Mouse (Mus musculus) megakaryocyte, embryonic 14.5 days (primary cell): ENCODE results near the gene Lbh. TPM values are rescaled to one million over a fixed set of nuclear protein-coding genes. Genes with fewer than 3 reads are reported as not detected.

ENCODE experiments used
- H3K27me3 ChIP-seq: replicated peaks from 2 replicates; pipeline ENCODE3; 2012; ENCODE audit warnings: inconsistent platforms
- H3K36me3 ChIP-seq: replicated peaks from 2 replicates; pipeline ENCODE3; 2012; ENCODE audit warnings: low read length, inconsistent platforms, mixed read lengths
- H3K4me1 ChIP-seq: 2 replicates; pipeline ENCODE4 v1.6.1; 2012; ENCODE audit warnings: inconsistent platforms
- H3K4me3 ChIP-seq: replicated peaks from 2 replicates; pipeline ENCODE3; 2012; ENCODE audit warnings: moderate library complexity, mild to moderate bottlenecking, inconsistent platforms
- H3K9me3 ChIP-seq: 2 replicates; pipeline ENCODE4 v1.6.1; 2012; ENCODE audit warnings: inconsistent platforms
- FLI1 ChIP-seq: IDR thresholded peaks from 2 replicates; pipeline ENCODE4 v1.6.1; 2012; ENCODE audit warnings: low read length, inconsistent platforms, mixed read lengths
- GATA1 ChIP-seq: IDR thresholded peaks from 3 replicates; pipeline ENCODE4 v1.6.1; 2012; ENCODE audit warnings: mixed read lengths, low read length, inconsistent platforms, borderline replicate concordance
- polyA plus RNA-seq: library from polyadenylated mRNA; stranded (reverse); fragments of >175 nt; gene quantifications from 2 replicates; pipeline ENCODE4 v1.2.3, GENCODE M21; 2012; ENCODE audit warnings: low replicate concordance; ENCODE audit not compliant: insufficient read depth

Lbh gene
- polyA plus RNA-seq, 1 experiment, result 15.9 TPM

DNA sequence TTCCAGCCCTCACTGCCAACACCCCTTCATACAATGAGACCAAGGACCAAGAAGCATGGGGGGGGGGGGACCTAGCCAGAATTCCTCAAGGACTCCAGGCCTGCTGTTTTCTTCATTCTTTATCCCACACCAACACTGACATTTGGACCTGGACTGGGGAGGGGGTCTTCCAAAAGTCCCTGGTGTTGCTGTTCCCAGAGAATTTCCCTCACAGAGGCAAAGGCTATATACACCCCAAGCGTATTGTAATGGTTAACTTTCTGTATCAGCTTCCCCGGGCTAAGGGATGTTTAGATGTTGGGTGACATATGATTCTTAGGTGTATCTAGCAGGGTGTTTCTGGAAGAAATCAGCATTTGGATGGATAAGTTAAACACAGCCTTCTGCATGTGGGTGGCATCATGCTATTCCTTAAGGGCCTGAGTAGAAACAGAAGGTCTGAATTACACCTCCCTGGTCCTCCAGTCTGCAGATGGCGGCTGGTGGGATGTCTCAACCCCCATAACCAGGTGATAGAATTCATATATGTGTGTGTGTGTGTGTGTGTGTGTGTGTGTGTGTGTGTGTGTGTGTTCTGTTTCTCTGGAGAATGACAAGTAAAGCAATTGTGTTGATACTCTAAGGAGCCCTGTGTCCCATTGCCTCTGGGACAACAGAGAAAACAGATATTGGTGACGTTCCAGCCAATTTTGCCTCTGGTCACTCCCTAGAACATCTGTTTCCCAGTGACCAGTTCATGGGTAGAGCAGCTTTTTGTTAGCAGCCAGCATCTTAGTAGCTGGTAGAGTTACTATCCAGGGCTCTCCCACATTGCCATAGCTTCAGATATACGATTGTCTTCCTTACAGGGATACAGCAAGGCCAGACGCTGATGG is 35.9 kb downstream of the Lbh start:
- H3K4me3 ChIP-seq, result no peak overlapping the region
- peaks cover 43% of the 10 kb centered on the region for H3K4me1 ChIP-seq
- no peaks in the 10 kb centered on the region for H3K9me3 ChIP-seq
- no peaks in the 10 kb centered on the region for H3K36me3 ChIP-seq
- peaks cover 2% of the 10 kb centered on the region for H3K27me3 ChIP-seq
- TF ChIP-seq GATA1 (no peak), FLI1 (no peak)

DNA sequence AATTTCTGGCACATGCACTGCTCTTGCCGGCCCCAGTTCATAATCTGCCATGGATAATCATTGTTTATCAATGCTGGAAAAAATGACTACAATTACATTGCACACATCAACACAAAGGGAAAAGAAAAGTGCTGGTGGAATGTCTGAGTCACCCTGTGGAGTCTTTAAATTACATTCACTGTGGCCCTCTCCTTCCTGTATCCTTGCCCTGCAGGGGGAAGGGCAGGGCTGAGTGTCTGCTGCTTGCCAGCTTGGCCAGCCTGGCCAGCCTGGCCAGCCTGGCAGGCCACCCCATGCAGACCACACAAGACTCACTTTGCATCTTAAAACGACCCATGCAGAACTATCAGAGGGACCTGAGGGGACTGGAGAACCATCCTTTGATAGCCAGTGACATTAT is 37.4 kb downstream of the Lbh start:
- TF ChIP-seq GATA1 (no peak), FLI1 (no peak)
- Histone ChIP-seq H3K36me3 (no peaks in the 10 kb centered on the region), H3K9me3 (no peaks in the 10 kb centered on the region), H3K4me3 (no peak overlapping the region), H3K27me3 (peaks cover 2% of the 10 kb centered on the region), H3K4me1 (peaks cover 51% of the 10 kb centered on the region)

DNA sequence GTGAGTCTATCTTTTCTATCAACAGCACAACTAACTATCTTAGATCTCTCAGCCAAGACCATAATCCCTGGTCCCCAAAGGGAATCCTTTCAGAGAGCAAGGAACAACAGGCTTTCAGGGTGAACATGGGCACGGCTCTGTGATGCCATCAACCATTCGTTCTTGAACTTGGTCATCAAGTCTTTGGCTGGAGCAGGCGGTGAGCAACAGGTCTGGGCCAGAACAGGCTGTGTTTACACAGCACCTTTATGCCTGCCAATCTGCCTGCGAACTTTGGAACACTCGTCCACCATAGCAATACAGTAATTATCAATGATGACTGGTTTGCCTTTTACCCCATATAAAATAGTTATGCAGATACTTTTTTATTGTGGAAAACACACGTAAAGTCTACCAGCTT is 38.9 kb downstream of the Lbh start:
- peaks cover 2% of the 10 kb centered on the region for H3K27me3 ChIP-seq
- no peaks in the 10 kb centered on the region for H3K9me3 ChIP-seq
- no peaks in the 10 kb centered on the region for H3K36me3 ChIP-seq
- TF ChIP-seq GATA1 (no peak), FLI1 (no peak)
- H3K4me1 ChIP-seq, result peaks cover 51% of the 10 kb centered on the region
- no peak overlapping the region for H3K4me3 ChIP-seq

DNA sequence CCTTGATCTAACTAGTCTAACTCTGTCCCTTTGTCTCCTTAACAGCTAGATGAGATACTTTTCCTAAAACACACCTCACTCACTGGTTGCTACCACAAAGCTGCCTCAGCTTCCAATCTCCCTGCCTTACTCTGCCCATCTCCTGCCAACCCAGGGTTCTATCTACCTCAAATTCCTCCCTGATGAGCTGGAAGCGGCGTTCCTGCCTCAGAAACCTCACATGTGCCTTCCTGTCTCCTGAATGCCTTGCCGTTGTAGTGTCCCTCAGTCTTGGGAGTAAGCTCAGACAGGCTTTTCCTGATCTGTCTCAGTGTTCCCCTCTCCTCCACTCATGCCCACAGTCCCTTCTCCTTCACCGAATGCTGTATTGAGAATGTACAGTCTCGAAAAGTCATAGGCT is 40.8 kb downstream of the Lbh start:
- Histone ChIP-seq H3K27me3 (peaks cover 2% of the 10 kb centered on the region), H3K4me1 (peaks cover 64% of the 10 kb centered on the region), H3K36me3 (no peaks in the 10 kb centered on the region), H3K4me3 (no peak overlapping the region), H3K9me3 (no peaks in the 10 kb centered on the region)
- TF ChIP-seq GATA1, result no peak
- no peak for TF ChIP-seq FLI1

DNA sequence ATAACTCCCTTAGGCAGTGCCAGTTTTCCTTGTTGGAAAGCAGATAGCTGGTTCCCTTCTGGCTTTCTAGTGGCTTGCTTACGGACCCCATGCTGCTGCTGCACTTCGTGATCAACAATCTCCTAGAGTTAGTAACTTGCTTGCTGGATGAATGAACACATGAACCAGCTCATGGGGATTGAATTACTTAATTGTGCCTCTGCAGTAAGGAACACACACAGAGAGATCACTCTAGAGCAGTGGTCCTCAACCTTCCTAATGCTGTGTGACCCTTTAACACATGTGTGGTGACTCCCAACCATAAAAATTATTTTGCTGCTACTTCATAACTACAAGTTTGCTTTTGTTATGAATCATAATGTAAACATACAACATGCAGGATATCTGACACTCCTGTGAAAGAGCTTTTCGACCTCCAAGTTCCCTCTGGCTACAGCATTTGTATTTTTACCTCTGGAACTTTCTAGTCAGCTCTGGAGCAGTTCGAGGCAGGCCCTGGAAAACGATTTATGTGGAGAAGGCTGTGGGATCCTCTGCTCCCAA is 41.5 kb downstream of the Lbh start:
- Histone ChIP-seq H3K4me3 (no peak overlapping the region), H3K4me1 (peaks cover 64% of the 10 kb centered on the region), H3K27me3 (peaks cover 2% of the 10 kb centered on the region), H3K9me3 (no peaks in the 10 kb centered on the region), H3K36me3 (no peaks in the 10 kb centered on the region)
- TF ChIP-seq FLI1, result no peak
- no peak for TF ChIP-seq GATA1

DNA sequence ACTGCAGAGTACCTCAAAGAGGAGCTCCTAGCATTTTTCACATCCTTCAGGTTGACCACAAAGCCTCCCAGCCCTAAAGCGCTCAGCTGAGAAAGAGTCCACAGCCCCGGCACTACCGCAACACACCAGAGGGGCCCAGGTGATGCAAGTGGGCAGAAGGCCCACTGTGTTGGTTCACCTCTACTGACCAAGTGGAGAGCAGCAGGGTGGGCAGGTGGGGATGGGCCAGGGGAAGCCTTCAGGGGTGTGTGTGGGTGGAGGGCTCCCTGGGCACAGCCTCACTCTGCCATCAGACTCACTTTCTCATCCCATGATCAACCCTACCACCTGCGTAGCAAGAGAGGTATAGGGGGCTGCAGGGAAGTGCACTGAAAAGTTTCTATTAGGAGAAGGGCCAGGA is 42.1 kb downstream of the Lbh start:
- peaks cover 2% of the 10 kb centered on the region for H3K27me3 ChIP-seq
- TF ChIP-seq FLI1 (no peak), GATA1 (no peak)

DNA sequence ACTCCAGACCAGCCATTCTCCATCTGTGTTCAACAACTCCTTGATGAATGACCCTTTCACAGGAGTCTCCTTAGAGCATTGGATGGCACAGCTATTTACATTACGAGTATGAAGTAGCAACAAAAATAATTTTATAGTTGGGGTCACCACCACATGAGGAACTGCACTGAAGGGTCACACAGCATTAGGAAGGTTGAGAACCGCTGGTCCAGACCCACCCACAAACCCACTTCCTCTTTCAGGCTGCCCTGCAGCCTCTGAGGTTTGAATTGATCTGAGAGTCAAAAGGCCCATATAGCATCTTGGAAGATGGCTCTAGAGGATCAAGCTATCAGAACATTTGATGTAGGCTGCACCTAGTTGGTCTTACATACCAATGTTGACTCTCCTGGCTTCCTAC is 42.8 kb downstream of the Lbh start:
- Histone ChIP-seq H3K4me1 (peaks cover 52% of the 10 kb centered on the region), H3K9me3 (no peaks in the 10 kb centered on the region), H3K27me3 (peaks cover 2% of the 10 kb centered on the region), H3K4me3 (no peak overlapping the region), H3K36me3 (no peaks in the 10 kb centered on the region)
- TF ChIP-seq FLI1, result no peak
- no peak for TF ChIP-seq GATA1

More for the DNA sequence above, 42.1 kb downstream of the Lbh start:
- H3K4me3 ChIP-seq, result no peak overlapping the region
- no peaks in the 10 kb centered on the region for H3K9me3 ChIP-seq
- no peaks in the 10 kb centered on the region for H3K36me3 ChIP-seq
- H3K4me1 ChIP-seq, result peaks cover 58% of the 10 kb centered on the region

DNA sequence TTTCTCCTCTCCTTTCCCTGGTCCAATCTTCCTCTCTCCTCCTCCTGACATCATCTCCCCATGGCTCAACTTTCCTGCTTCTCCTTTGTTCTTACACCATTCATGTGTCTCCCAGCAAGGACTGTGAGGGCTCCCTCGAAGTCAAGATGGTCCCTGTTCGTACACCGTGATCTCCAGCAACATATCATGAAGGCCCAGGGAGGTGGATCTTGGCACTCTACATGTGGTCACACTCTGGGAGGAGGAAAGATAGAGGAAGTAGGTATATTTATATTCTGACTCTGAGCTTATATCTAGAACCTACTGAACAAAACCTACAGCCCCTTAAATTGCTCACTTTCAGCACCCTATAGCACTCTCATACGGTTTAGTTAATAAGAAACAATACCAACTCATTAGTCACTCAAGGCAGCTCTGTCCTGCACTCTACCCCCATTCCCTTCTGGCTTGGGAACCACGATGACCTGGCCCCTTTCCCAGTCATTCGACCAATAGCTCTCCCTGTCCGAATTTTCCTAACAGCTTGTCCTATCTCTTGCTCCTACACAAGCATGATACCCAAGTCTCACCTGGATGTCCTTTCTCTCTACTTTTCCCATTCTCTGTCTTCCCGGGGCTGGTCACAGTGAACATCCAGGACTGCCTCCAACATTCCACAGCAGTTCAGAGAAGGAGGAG is 44.0 kb downstream of the Lbh start:
- H3K9me3 ChIP-seq, result no peaks in the 10 kb centered on the region
- peaks cover 49% of the 10 kb centered on the region for H3K4me1 ChIP-seq
- H3K4me3 ChIP-seq, result no peak overlapping the region
- no peaks in the 10 kb centered on the region for H3K36me3 ChIP-seq
- TF ChIP-seq FLI1, result no peak
- H3K27me3 ChIP-seq, result peaks cover 2% of the 10 kb centered on the region

DNA sequence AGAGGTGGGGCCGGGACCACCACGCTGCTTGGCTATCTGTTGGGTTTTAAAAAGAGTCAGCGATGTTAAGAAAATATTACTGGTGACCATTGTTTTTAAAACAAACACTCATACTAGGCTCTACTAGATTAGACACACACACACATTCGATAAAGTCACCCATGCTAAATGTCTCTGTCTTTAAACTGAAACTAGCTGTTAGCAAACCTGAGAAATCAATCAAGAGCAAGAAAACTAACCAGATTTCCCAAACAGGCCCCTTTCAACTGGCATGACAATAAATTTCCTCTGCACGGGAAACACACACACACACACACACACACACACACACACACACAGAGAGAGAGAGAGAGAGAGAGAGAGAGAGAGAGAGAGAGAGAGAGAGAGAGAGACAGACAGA is 47.6 kb downstream of the Lbh start:
- H3K4me1 ChIP-seq, result peaks cover 33% of the 10 kb centered on the region
- H3K4me3 ChIP-seq, result no peak overlapping the region
- H3K9me3 ChIP-seq, result no peaks in the 10 kb centered on the region
- no peaks in the 10 kb centered on the region for H3K36me3 ChIP-seq
- peaks cover 1% of the 10 kb centered on the region for H3K27me3 ChIP-seq
- TF ChIP-seq GATA1 (no peak), FLI1 (no peak)

DNA sequence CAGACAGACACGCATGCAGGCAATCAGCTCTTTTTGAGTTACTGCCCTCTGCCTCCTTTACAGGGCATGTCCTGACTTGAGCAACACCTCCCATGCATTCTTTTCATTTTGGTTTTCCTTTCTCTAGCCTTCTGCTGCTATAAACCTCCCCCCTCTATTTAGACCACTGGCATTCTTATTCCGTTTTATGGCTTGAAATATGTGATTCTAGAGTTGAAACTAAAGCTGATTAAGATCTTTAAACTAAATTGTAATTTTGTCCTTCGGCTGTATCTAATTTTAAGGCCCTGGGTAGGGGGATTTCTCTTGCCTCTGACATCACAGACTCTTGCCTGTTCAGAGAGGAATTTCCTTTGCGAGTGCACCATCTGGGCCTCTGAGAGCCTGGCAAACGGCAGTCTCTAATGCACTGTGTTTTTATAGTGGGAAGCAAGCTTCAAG is 48.0 kb downstream of the Lbh start:
- Histone ChIP-seq H3K4me1 (peaks cover 32% of the 10 kb centered on the region), H3K4me3 (no peak overlapping the region), H3K27me3 (peaks cover 1% of the 10 kb centered on the region), H3K36me3 (no peaks in the 10 kb centered on the region), H3K9me3 (no peaks in the 10 kb centered on the region)
- TF ChIP-seq GATA1 (no peak), FLI1 (no peak)
